In genomic region chr10:40524991-40525390, GRCm38 (mm10) we compare ENCODE assay signal across 9 mouse cellular contexts. TPM values are rescaled to one million over a fixed set of nuclear protein-coding genes. Genes with fewer than 3 reads are reported as not detected.
DNase-seq lines count a peak whose midpoint lies in the region; ATAC-seq and TF ChIP-seq lines count a peak whose summit lies in the region.
"Had no signal": no experiment of that assay in that cellular context is flagged by ENCODE, and none has a peak within 500 bp of the region (broad histone marks: within the 10 kb centered on the region; RNA-seq: fewer than 3 reads in every experiment).

No protein-coding gene starts in this region.

- H3K9me3 ChIP-seq in intestine, embryonic 14.5 days (ENCODE audit: control insufficient read depth, low read length), result no peaks in the 10 kb centered on the region
- no peaks in the 10 kb centered on the region for H3K9me3 ChIP-seq in intestine, embryonic 15.5 days
- H3K9me3 ChIP-seq in G1E (replicated peaks), result no peaks in the 10 kb centered on the region
- H3K9me3 ChIP-seq: lung, embryonic 15.5 days had no signal

- 30% methylated on average over 10 of the region's 10 CpGs for WGBS in intestine, embryonic 14.5 days
- 30% methylated on average over 10 of the region's 10 CpGs for WGBS in intestine, embryonic 15.5 days

- H3K9ac ChIP-seq in intestine, embryonic 14.5 days (ENCODE audit: low read length), result no peak overlapping the region
- no peak overlapping the region for H3K9ac ChIP-seq in intestine, embryonic 15.5 days
- H3K9ac ChIP-seq: lung, embryonic 15.5 days had no signal

- no peaks in the 10 kb centered on the region for H3K36me3 ChIP-seq in intestine, embryonic 14.5 days (ENCODE audit: control insufficient read depth, insufficient read depth, low read length)
- no peaks in the 10 kb centered on the region for H3K36me3 ChIP-seq in intestine, embryonic 15.5 days
- no peaks in the 10 kb centered on the region for H3K36me3 ChIP-seq in G1E (replicated peaks)
- H3K36me3 ChIP-seq: lung, embryonic 15.5 days had no signal

- no peaks in the 10 kb centered on the region for H3K27me3 ChIP-seq in intestine, embryonic 14.5 days (replicated peaks; ENCODE audit: control insufficient read depth, insufficient read depth, low read length)
- no peaks in the 10 kb centered on the region for H3K27me3 ChIP-seq in intestine, embryonic 15.5 days (replicated peaks)
- no peaks in the 10 kb centered on the region; the same call in 1 of the 2 replicates for H3K27me3 ChIP-seq in G1E (ENCODE audit: insufficient read depth, low read length)

- H3K27ac ChIP-seq in intestine, embryonic 14.5 days (ENCODE audit: low read depth), result no peak overlapping the region
- H3K27ac ChIP-seq in intestine, embryonic 15.5 days, result no peak overlapping the region
- H3K27ac ChIP-seq: lung, embryonic 15.5 days had no signal

- peak; percentile 59 for TF ChIP-seq CTCF in G1E (IDR thresholded peaks at IDR 0.05; ENCODE audit: low read depth, low read length)

- ATAC-seq in intestine, embryonic 14.5 days (replicated peaks; ENCODE audit: low FRiP score, low TSS enrichment, low read depth), result no peak
- ATAC-seq in intestine, embryonic 15.5 days, result no peak
- no peak for ATAC-seq in G1E (ENCODE audit: extremely low read depth, insufficient number of reproducible peaks, low FRiP score, poor library complexity, severe bottlenecking)
- ATAC-seq in common myeloid progenitor, adult 5-6 weeks (replicated peaks; ENCODE audit: low read depth, poor library complexity, severe bottlenecking), result 0 out of 2 replicates have a peak, but pooled peaks have one; percentile 23

- no peak overlapping the region for H3K4me3 ChIP-seq in intestine, embryonic 14.5 days (ENCODE audit: low read depth, low read length)
- H3K4me3 ChIP-seq in intestine, embryonic 15.5 days (replicated peaks), result no peak overlapping the region
- H3K4me3 ChIP-seq in G1E (ENCODE audit: low read depth, low read length), result no peak overlapping the region
- H3K4me3 ChIP-seq: lung, embryonic 15.5 days had no signal

- H3K4me2 ChIP-seq in intestine, embryonic 14.5 days (ENCODE audit: low read length), result no peak overlapping the region
- H3K4me2 ChIP-seq in intestine, embryonic 15.5 days (replicated peaks), result no peak overlapping the region
- H3K4me2 ChIP-seq: lung, embryonic 15.5 days had no signal

- DNase-seq in intestine, embryonic 14.5 days (ENCODE audit: low spot score), result peak; percentile 81
- DNase-seq in A20 (ENCODE audit: low read depth, low spot score) (peak; percentile 79), G1E (ENCODE audit: low spot score) (peak; percentile 39)
- peak; percentile 43 to 50 for DNase-seq in kidney, postnatal 4 days
- peak; percentile 42 for DNase-seq in retina, adult 2 months (ENCODE audit: low read depth, low spot score)
- DNase-seq in ovary, adult 18-20 months (ENCODE audit: low spot score), result no peak

- peaks cover 3% of the 10 kb centered on the region; the same call in 1 of the 2 replicates for H3K4me1 ChIP-seq in intestine, embryonic 14.5 days (replicated peaks; ENCODE audit: control insufficient read depth, insufficient read depth, low read length)
- H3K4me1 ChIP-seq in intestine, embryonic 15.5 days (replicated peaks), result no peaks in the 10 kb centered on the region
- peaks cover 52% of the 10 kb centered on the region for H3K4me1 ChIP-seq in G1E (ENCODE audit: insufficient read depth, low read depth, low read length)

RNA-seq across cellular contexts. Expression of gene Slc22a16, which starts 45.1 kb away (rescaled TPM):
- polyA plus RNA-seq in intestine, embryonic 14.5 days (2014; fragmentation: Nextera tagmentation; extraction: Ambion mirVana), result not detected in 2 replicates
- not detected in 2 replicates for polyA plus RNA-seq in intestine, embryonic 15.5 days (2015; fragmentation: Nextera tagmentation; extraction: Ambion mirVana)
- total RNA-seq in G1E (2014; fragmentation: Nextera tagmentation), result not detected in 2 replicates
- total RNA-seq in G1E (2017), result 0.06 TPM in 1 of 2 replicates, not detected in the other
- not detected in 2 replicates for polyA plus RNA-seq in G1E (2012)
- not detected in 2 replicates for total RNA-seq in common myeloid progenitor, adult 5-6 weeks (2017)
- polyA plus RNA-seq: lung, embryonic 15.5 days had no signal
